Mouse (Mus musculus): Measurements from ENCODE around the gene Tcf19.

- TF ChIP-seq EP300 (IDR thresholded peaks at IDR 0.05; ENCODE audit: low read depth) (no peak), CTCF (IDR thresholded peaks at IDR 0.05; ENCODE audit: low read depth) (peak; percentile 81)
These were observed 40.2 kb upstream of the Tcf19 start for GRCm38 (mm10) chr17:35556812-35557211.

Measured in liver, embryonic 14.5 days (tissue).